Mouse (Mus musculus): ENCODE measurements around the gene Kcnc3.

DNA sequence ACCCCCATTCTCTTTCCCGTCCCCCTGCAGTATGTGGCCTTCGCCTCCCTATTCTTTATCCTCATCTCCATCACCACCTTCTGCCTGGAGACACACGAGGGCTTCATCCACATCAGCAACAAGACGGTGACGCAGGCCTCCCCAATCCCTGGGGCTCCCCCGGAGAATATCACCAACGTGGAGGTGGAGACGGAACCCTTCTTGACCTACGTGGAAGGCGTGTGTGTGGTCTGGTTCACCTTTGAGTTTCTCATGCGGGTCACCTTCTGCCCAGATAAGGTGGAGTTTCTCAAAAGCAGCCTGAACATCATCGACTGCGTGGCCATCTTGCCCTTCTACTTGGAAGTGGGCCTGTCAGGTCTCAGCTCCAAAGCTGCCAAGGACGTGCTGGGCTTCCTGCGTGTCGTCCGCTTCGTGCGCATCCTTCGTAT, 4.7 kb downstream of the Kcnc3 start:
- TF ChIP-seq CTCF (conservative IDR thresholded peaks at IDR 0.05; ENCODE audit: low read length) (no peak), POU5F1 (IDR thresholded peaks at IDR 0.05; ENCODE audit: borderline replicate concordance, low read length) (no peak)

Data from E14TG2a.4 (cell line).